Mouse (Mus musculus): ENCODE measurements around the gene Zfp652.

DNA sequence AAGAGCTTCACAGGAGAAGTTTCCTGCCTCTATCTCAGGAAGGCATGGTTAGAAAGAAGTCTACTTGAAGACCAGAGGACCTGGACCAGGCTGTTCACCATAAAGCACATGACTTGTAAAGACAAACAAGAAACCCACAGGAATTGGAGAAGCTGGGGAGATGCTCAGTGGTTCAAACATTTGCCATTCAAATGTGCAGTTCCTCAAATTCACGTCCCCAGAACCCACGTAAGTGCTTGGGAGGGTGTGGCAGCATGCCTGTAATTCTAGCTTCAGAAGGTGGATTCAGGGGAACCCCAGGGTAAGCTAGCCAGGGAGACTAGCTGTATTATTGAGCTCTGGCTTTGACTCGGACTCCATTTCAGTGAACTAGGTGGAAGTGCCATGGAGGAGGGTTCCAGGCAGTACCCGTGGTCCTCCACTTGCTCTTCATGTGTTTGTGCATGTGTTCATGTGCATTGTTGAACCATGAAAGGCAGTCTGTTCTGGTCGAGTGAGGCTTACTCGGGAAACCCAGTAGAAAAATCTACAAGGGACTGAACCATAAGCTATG, 157.5 kb downstream of the Zfp652 start:
- TF ChIP-seq GATA1 (IDR thresholded peaks at IDR 0.05; ENCODE audit: borderline replicate concordance, low read length): no peak
- TF ChIP-seq FLI1 (IDR thresholded peaks at IDR 0.05; ENCODE audit: low read length): no peak

Data from megakaryocyte, embryonic 14.5 days (primary cell).